Mouse (Mus musculus): ENCODE data around the gene Pitx1. TPM values are rescaled to one million over a fixed set of nuclear protein-coding genes. Genes with fewer than 3 reads are reported as not detected.

Gene Pitx1
- polyA plus RNA-seq (2015; fragmentation: Illumina TruSeq; extraction: RNeasy Lipid Tissue Mini Kit (QIAGEN cat#74804); ENCODE audit: insufficient read depth, low read depth, low replicate concordance) = not detected

GRCm38 (mm10) chr13:55836142-55836625, at the start of gene Pitx1:
Gene Pitx1, minus strand, starts transcription at chr13:55836192.

GRCm38 (mm10) chr13:55784268-55784667, 51.7 kb downstream of the Pitx1 start, which contains the start of gene Catsper3:
Gene Catsper3, plus strand, starts transcription at chr13:55784568.

Other genes with a start within 250 kb of the Pitx1 start
- gene B4galt7, start 236.3 kb downstream of the Pitx1 start, polyA plus RNA-seq (2015; fragmentation: Illumina TruSeq; extraction: RNeasy Lipid Tissue Mini Kit (QIAGEN cat#74804); ENCODE audit: insufficient read depth, low read depth, low replicate concordance) = 4.6 TPM
- 11.0 TPM for gene Caml, start 213.2 kb downstream of the Pitx1 start, polyA plus RNA-seq (2015; fragmentation: Illumina TruSeq; extraction: RNeasy Lipid Tissue Mini Kit (QIAGEN cat#74804); ENCODE audit: insufficient read depth, low read depth, low replicate concordance)
- gene Ddx46, start 201.2 kb downstream of the Pitx1 start, polyA plus RNA-seq (2015; fragmentation: Illumina TruSeq; extraction: RNeasy Lipid Tissue Mini Kit (QIAGEN cat#74804); ENCODE audit: insufficient read depth, low read depth, low replicate concordance) = 18.4 TPM
- 10.2 TPM for gene B230219D22Rik, start 143.1 kb downstream of the Pitx1 start, polyA plus RNA-seq (2015; fragmentation: Illumina TruSeq; extraction: RNeasy Lipid Tissue Mini Kit (QIAGEN cat#74804); ENCODE audit: insufficient read depth, low read depth, low replicate concordance)
- 11.3 TPM for gene Txndc15, start 121.5 kb downstream of the Pitx1 start, polyA plus RNA-seq (2015; fragmentation: Illumina TruSeq; extraction: RNeasy Lipid Tissue Mini Kit (QIAGEN cat#74804); ENCODE audit: insufficient read depth, low read depth, low replicate concordance)
- 18.0 TPM for gene Pcbd2, start 108.8 kb downstream of the Pitx1 start, polyA plus RNA-seq (2015; fragmentation: Illumina TruSeq; extraction: RNeasy Lipid Tissue Mini Kit (QIAGEN cat#74804); ENCODE audit: insufficient read depth, low read depth, low replicate concordance)
- gene Catsper3, start 51.6 kb downstream of the Pitx1 start, polyA plus RNA-seq (2015; fragmentation: Illumina TruSeq; extraction: RNeasy Lipid Tissue Mini Kit (QIAGEN cat#74804); ENCODE audit: insufficient read depth, low read depth, low replicate concordance) = not detected

Data from pancreas, adult 10 weeks (tissue).